Comparison of ENCODE assay signal across 9 mouse cellular contexts in the genomic region with DNA sequence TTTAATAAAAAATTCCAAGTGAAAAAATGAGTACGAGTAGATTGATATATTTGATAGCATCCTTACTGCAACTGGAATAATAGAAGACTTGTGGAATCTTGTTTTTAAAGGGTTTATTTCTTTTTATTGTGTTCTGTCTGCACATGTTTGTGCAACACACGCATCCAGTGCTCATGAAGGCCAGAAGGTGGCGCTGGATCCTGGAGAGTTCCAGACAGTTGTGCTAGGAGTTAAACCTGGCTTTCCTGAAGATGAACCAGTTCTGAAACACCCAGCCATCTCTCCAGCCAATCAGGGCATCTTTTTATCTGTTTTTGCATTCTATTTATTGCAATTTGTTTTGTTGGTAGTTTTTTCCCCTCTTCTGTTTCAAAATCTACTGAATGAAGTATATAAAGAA. TPM values are rescaled to one million over a fixed set of nuclear protein-coding genes. Genes with fewer than 3 reads are reported as not detected.
DNase-seq lines count a peak whose midpoint lies in the region; ATAC-seq and TF ChIP-seq lines count a peak whose summit lies in the region.
"Had no signal": no experiment of that assay in that cellular context is flagged by ENCODE, and none has a peak within 500 bp of the region (broad histone marks: within the 10 kb centered on the region; RNA-seq: fewer than 3 reads in every experiment).

No protein-coding gene starts in this region.

- WGBS in hindbrain, embryonic 11.5 days = 53% methylated on average over 3 of the region's 3 CpGs
- WGBS in hindbrain, embryonic 12.5 days = 50% methylated on average over 3 of the region's 3 CpGs
- 60% methylated on average over 3 of the region's 3 CpGs for WGBS in kidney, postnatal 0 days

- H3K9ac ChIP-seq in hindbrain, embryonic 11.5 days (ENCODE audit: low read depth, low read length) = no peak overlapping the region
- H3K9ac ChIP-seq in hindbrain, embryonic 12.5 days = no peak overlapping the region
- no peak overlapping the region for H3K9ac ChIP-seq in kidney, postnatal 0 days (ENCODE audit: low read depth, low read length)

- H3ac ChIP-seq in C2C12 (ENCODE audit: control insufficient read depth, insufficient read length, low read depth) = no peak overlapping the region

- H3K79me2 ChIP-seq in C2C12 (ENCODE audit: control insufficient read depth, insufficient read depth) = peaks cover 12% of the 10 kb centered on the region

- H3K4me1 ChIP-seq in hindbrain, embryonic 11.5 days (replicated peaks; ENCODE audit: control insufficient read depth, insufficient read depth, low read length) = no peaks in the 10 kb centered on the region
- 0 out of 2 replicates have a peak, but pooled peaks cover 2% of the 10 kb centered on the region for H3K4me1 ChIP-seq in hindbrain, embryonic 12.5 days
- no peaks in the 10 kb centered on the region for H3K4me1 ChIP-seq in kidney, postnatal 0 days (replicated peaks; ENCODE audit: insufficient read depth, low read length)

- H3K36me3 ChIP-seq in hindbrain, embryonic 11.5 days (ENCODE audit: control insufficient read depth, insufficient read depth, low read length) = no peaks in the 10 kb centered on the region
- H3K36me3 ChIP-seq in hindbrain, embryonic 12.5 days = no peaks in the 10 kb centered on the region
- H3K36me3 ChIP-seq in C2C12 (ENCODE audit: control insufficient read depth, insufficient read depth) = no peaks in the 10 kb centered on the region
- no peaks in the 10 kb centered on the region for H3K36me3 ChIP-seq in kidney, postnatal 0 days (ENCODE audit: insufficient read depth, low read length)

- no peak overlapping the region for H3K4me3 ChIP-seq in hindbrain, embryonic 11.5 days (ENCODE audit: low read depth, low read length)
- H3K4me3 ChIP-seq in hindbrain, embryonic 12.5 days = no peak overlapping the region
- H3K4me3 ChIP-seq in C2C12 (ENCODE audit: insufficient read depth, poor library complexity, severe bottlenecking) = no peak overlapping the region
- H3K4me3 ChIP-seq in kidney, postnatal 0 days (replicated peaks; ENCODE audit: low read depth, low read length) = no peak overlapping the region
- H3K4me3 ChIP-seq: erythroblast, embryonic 14.5 days had no signal

- TF ChIP-seq CTCF in C2C12 (IDR thresholded peaks at IDR 0.05; ENCODE audit: control insufficient read depth, insufficient read depth, insufficient read length) = peak; percentile 41
- peak; percentile 78 for TF ChIP-seq CTCF in kidney, postnatal 0 days (IDR thresholded peaks at IDR 0.05; ENCODE audit: low read depth)

- no peak overlapping the region for H3K27ac ChIP-seq in hindbrain, embryonic 11.5 days (ENCODE audit: low read depth, low read length)
- H3K27ac ChIP-seq in hindbrain, embryonic 12.5 days = no peak overlapping the region
- no peak overlapping the region for H3K27ac ChIP-seq in kidney, postnatal 0 days

- H3K79me3 ChIP-seq in C2C12 (ENCODE audit: low read depth) = peaks cover 6% of the 10 kb centered on the region

- H3K9me3 ChIP-seq in hindbrain, embryonic 11.5 days (ENCODE audit: control insufficient read depth, low read length) = no peaks in the 10 kb centered on the region
- H3K9me3 ChIP-seq in hindbrain, embryonic 12.5 days (replicated peaks) = no peaks in the 10 kb centered on the region
- no peaks in the 10 kb centered on the region for H3K9me3 ChIP-seq in kidney, postnatal 0 days (replicated peaks; ENCODE audit: low read length)

- no peaks in the 10 kb centered on the region for H3K27me3 ChIP-seq in hindbrain, embryonic 11.5 days (ENCODE audit: control insufficient read depth, insufficient read depth, low read length)
- H3K27me3 ChIP-seq in hindbrain, embryonic 12.5 days = no peaks in the 10 kb centered on the region
- H3K27me3 ChIP-seq in C2C12 (ENCODE audit: control insufficient read depth, insufficient read depth, insufficient read length) = no peaks in the 10 kb centered on the region
- H3K27me3 ChIP-seq in kidney, postnatal 0 days (ENCODE audit: insufficient read depth, low read length) = no peaks in the 10 kb centered on the region

- H3K4me2 ChIP-seq in hindbrain, embryonic 11.5 days (replicated peaks; ENCODE audit: low read depth, low read length) = no peak overlapping the region
- no peak overlapping the region for H3K4me2 ChIP-seq in hindbrain, embryonic 12.5 days (replicated peaks)
- H3K4me2 ChIP-seq in kidney, postnatal 0 days (ENCODE audit: low read length) = no peak overlapping the region

- peak; percentile 71 for DNase-seq in hindbrain, embryonic 11.5 days (ENCODE audit: low spot score)
- peak; percentile 31 to 54 for DNase-seq in adrenal gland, adult 18-20 months (ENCODE audit: low spot score in 2 of 2)
- DNase-seq in embryo, embryonic 9.5 days (ENCODE audit: extremely low spot score) = peak; percentile 25
- DNase-seq in kidney, postnatal 0 days (ENCODE audit: low spot score) = peak; percentile 85
- peak; percentile 78 for DNase-seq in testis, postnatal 10 days (ENCODE audit: low spot score)

- ATAC-seq in hindbrain, embryonic 11.5 days (ENCODE audit: low FRiP score) = no peak
- ATAC-seq in hindbrain, embryonic 12.5 days (ENCODE audit: low FRiP score) = no peak
- no peak for ATAC-seq in kidney, postnatal 0 days (replicated peaks; ENCODE audit: low FRiP score, low read depth)
- peak; percentile 74 for ATAC-seq in megakaryocyte-erythroid progenitor cell, adult 5-6 weeks (replicated peaks; ENCODE audit: low FRiP score, low TSS enrichment, poor library complexity, severe bottlenecking)

TF ChIP-seq in C2C12, 6 proteins besides CTCF, POLR2A, EP300 and RAD21:
- TF ChIP-seq MAX (IDR thresholded peaks at IDR 0.05) = no peak
- no peak for TF ChIP-seq USF1 (IDR thresholded peaks at IDR 0.05; ENCODE audit: low read depth)
- TF ChIP-seq MYOD1 (IDR thresholded peaks at IDR 0.05; ENCODE audit: control insufficient read depth, insufficient read length, low read depth) = no peak
- no peak for TF ChIP-seq CEBPB (IDR thresholded peaks at IDR 0.05; ENCODE audit: low read depth)
- no peak for TF ChIP-seq MYOG (IDR thresholded peaks at IDR 0.05; ENCODE audit: control insufficient read depth, extremely low read depth, insufficient read length)
- no peak for TF ChIP-seq FOSL1 (IDR thresholded peaks at IDR 0.05; ENCODE audit: insufficient read depth, low read length, poor library complexity, severe bottlenecking)

RNA-seq across cellular contexts. Expression of gene Vezt, which starts 22.4 kb away (rescaled TPM):
- polyA plus RNA-seq in hindbrain, embryonic 11.5 days (2014; fragmentation: Nextera tagmentation; extraction: Ambion mirVana) = 45.0 and 45.6 TPM in 2 replicates
- 58.1 and 69.1 TPM in 2 replicates for polyA plus RNA-seq in hindbrain, embryonic 12.5 days (2016; fragmentation: Nextera tagmentation; extraction: Ambion mirVana)
- polyA plus RNA-seq in C2C12 (2012; fragmentation: generic; extraction: Trizol) = 10.2 TPM
- 10 to 100 TPM; 21.5 to 22.1 TPM for total RNA-seq in adrenal gland, adult 18-20 months (2021)
- polyA plus RNA-seq in kidney, postnatal 0 days (2015; fragmentation: Nextera tagmentation; extraction: Ambion mirVana) = 20.8 and 22.0 TPM in 2 replicates
- total RNA-seq in megakaryocyte-erythroid progenitor cell, adult 5-6 weeks (2014; fragmentation: Nextera tagmentation) = 17.7 and 21.1 TPM in 2 replicates
- total RNA-seq in megakaryocyte-erythroid progenitor cell, adult 5-6 weeks (2017) = 10.6 and 15.6 TPM in 2 replicates

RNA-seq across cellular contexts. Expression of gene Fgd6, which starts 22.6 kb away (rescaled TPM):
- 5.0 and 6.7 TPM in 2 replicates for polyA plus RNA-seq in hindbrain, embryonic 11.5 days (2014; fragmentation: Nextera tagmentation; extraction: Ambion mirVana)
- 5.2 TPM in 2 replicates for polyA plus RNA-seq in hindbrain, embryonic 12.5 days (2016; fragmentation: Nextera tagmentation; extraction: Ambion mirVana)
- 1.3 TPM for polyA plus RNA-seq in C2C12 (2012; fragmentation: generic; extraction: Trizol)
- 1 to 10 TPM; 5.1 to 5.2 TPM for total RNA-seq in adrenal gland, adult 18-20 months (2021)
- 2.3 TPM in 2 replicates for polyA plus RNA-seq in kidney, postnatal 0 days (2015; fragmentation: Nextera tagmentation; extraction: Ambion mirVana)
- 9.2 and 9.6 TPM in 2 replicates for total RNA-seq in megakaryocyte-erythroid progenitor cell, adult 5-6 weeks (2014; fragmentation: Nextera tagmentation)
- total RNA-seq in megakaryocyte-erythroid progenitor cell, adult 5-6 weeks (2017) = 2.9 and 3.8 TPM in 2 replicates

Comparison
In these comparisons a context has a peak if more than half of its experiments do, and no peak if none do; other contexts are left out.
1. DNase-seq: peak in every context shown above with its lines; median percentile 85 in kidney, postnatal 0 days; 78 in testis, postnatal 10 days; 71 in hindbrain, embryonic 11.5 days; 42 in adrenal gland, adult 18-20 months; 25 in embryo, embryonic 9.5 days.